Mouse (Mus musculus): Measurements from ENCODE around the gene Tbx20.

Gene Tbx20

DNA sequence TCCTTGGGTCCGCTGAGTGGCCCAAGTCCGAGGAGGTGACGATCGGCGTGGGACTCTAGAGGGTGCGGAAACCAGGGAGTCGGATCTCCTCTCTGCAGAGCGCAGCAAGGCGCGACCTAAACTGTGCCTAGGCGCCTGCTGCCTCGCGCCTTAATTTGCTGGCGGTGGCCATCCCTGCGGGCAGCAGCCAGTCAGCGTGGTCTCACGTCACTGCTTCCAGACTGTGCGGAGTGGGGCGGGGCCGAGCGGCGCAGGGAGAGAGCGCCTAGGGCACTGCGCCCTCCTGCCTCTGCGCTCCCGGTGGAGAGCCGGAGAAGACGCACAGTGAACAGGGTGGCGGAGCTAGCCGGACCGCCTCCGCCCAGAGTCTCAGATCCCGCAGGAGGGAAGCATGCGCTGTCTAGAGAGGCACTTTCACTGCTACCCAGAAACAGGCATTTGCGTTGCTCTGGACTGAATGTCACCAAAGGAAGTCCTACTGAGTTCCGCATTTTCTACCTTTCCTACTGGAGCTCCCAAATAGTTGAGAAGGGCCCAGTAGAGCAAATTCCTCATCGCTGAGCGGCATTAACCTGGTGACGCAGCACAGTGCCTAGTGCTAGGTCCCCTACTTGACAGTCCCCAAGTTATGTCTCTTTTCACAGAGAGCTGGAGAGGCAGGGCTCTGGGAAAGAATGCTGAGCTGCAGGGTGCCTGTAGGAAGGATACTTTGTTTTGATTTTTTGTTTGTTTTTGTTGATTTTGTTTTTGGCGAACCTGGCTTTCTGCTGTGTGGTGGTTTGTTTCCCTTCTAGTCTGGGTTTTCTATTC lies at the start of gene Tbx20:
Gene Tbx20 (minus strand): TSS at position 144 of the 810 bp plus-strand sequence.
- no peak for DNase-seq (ENCODE audit: extremely low read depth, low read depth)

DNA sequence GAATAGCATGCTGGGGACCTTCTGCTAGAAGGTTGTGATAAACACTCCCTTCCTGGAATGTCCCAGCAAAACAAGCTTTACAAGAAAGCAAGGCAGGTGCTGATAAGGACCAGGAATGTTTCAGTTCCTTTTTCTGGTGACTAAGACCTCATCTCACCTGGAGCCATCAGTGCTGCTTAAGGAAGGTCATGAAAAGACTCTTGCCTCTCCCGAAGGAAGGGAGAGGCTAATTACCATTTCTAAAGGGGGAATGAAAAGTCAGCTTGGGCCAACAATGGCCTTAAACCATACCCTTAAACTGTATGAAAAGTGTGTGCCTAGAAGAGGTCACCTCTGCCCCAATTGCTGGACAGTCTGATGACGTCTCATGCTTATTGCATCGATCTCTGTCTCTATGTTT lies 44.4 kb upstream of the Tbx20 start:
- DNase-seq (ENCODE audit: extremely low read depth, low read depth), result no peak

DNA sequence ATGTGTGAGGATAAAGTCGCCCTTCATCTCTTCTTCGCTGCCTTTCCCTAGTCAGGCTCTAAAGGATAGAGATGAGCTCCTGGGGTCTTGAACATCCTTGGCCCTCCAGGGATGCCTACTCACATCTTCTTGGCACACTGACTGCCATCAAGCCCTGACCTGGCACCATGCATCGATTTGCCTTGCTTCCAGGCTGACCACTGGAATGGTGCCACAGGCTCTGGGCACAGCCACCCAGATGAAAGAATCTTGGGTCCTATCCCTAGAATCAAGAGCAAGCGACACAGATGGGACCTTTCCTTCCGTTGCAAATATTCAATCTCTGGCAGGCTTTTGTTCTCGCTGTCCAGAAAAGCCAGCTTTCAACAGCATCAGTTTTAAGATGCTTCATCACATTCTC lies 38.4 kb upstream of the Tbx20 start:
- DNase-seq (ENCODE audit: extremely low read depth, low read depth), result no peak

DNA sequence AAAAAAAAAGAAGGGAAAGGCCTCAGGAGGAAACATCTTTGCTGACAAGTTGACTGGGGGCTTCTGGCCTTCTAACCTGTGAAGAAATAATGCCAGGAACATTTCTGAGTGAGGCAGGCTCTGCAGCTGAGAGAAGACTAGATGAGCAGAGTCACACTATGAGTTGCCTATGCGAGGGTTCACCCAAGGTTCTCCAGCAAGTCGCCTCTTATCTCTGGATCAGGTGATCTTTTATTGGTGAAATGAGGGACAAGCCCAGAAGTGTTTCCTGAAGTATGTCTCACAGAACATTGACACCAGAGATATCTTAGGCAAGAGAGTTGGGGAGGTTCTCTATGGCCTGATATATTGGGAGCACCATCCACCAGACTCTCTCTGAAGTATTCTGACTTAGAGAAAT lies 18.0 kb upstream of the Tbx20 start:
- DNase-seq (ENCODE audit: extremely low read depth, low read depth), result no peak

DNA sequence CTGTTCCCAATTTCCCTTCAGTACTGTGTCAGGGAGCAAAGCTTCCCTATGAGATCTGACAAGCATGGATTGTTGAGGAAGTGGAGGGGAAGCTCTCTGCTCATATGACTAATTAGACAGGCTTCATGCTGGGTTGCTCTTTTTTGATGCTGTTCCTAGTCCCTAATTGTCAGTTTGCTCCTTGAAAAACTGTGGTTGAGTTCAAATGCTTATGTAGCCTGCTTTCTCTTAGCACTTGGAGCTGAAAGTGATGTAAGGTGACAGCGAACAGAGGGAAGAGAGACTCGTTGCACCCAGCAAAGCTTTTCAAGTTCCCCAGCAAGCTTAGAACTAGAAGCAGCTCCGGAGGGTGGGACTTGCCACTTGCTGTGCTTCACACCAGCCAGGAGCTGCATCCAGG lies 15.3 kb upstream of the Tbx20 start:
- no peak for DNase-seq (ENCODE audit: extremely low read depth, low read depth)

DNA sequence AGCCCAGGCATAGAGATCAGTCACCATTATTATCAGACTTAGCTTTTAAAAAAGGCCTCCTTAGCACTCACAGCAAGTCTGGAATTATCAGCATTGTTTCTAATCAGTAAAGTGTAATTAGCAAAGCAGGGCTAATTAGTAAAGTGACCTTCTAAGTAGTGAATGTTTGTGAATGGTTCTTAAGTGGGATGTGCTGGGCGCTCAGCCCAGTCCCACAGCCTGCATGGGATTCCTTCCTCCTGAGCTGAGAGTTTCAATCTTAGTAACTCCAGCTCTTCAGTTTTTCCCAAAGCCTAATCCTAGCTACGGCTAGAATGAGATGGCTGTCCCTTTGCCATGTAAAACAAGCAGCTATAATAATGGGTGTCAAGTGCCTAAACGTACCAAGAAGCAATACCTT lies 8.2 kb upstream of the Tbx20 start:
- DNase-seq (ENCODE audit: extremely low read depth, low read depth), result no peak

DNA sequence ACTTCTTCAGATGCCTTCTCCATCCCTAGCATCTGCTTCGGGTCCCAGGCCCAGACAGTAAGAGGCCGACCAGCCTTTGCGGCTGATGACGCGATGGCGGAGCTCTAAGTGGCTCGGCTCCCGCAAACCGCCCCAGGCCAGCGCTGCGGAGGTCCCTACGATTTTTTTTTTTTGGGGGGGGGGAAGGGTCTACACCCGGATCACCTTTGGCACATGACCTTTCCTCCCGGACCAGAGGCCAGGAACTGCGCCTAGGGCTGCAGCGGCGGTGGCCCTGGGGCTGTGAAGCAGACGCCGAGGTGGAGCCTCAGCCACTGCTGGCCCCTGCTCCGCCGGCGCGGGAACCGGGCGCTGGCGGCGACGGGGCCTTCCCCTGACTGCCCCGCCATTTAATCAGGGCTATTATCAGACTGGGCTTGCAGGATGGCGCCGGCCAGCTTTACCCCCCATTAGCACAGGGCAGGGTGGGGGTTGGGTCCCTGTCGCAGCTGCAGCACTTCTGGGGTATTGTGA lies 6.9 kb upstream of the Tbx20 start:
- no peak for DNase-seq (ENCODE audit: extremely low read depth, low read depth)

DNA sequence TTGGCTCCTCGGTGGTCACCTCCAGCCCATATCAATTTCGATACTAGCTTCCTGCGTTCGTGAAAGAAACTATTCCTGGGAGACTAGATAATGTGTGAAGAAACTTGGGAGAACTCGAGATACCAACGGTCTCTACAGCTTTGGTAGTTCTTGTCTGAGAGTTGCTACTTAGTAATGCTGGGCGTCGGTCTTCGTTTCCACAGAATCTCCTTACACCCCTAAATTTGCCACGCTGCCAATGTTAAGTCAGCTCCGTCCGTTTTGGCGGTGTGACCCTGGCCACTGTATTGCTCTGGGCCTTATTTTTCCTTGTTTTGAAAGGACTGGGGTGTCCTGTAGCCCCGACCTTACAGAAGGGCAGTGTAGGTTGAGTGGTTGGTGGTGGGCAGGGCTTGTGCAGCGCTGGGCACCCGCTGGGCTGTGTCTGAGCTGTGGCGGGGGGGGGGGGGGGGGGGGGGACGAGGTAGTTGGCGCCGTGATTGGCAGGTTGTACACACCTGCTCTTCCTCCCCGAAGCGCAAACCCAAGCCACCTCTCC lies 6.4 kb upstream of the Tbx20 start:
- no peak for DNase-seq (ENCODE audit: extremely low read depth, low read depth)

DNA sequence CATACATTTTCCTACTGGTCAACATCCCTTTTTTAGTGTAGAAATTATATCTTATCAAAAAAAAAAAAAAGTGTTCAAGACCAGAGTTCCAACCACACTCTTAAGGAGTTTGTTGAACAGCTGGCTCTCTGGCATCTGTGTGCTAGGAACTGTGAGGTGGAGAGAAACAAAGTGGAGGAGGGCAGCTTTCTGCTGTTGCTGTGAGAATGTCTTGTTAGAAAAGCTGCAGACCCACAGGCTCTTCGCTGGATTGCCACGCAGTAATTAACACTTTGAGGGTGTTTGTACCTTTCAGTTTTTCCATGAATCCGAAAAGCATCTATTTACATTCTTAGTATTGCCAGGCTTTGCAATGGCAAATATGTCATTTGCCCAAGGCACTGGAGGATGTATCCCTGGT lies 5.9 kb upstream of the Tbx20 start:
- no peak for DNase-seq (ENCODE audit: extremely low read depth, low read depth)

DNA sequence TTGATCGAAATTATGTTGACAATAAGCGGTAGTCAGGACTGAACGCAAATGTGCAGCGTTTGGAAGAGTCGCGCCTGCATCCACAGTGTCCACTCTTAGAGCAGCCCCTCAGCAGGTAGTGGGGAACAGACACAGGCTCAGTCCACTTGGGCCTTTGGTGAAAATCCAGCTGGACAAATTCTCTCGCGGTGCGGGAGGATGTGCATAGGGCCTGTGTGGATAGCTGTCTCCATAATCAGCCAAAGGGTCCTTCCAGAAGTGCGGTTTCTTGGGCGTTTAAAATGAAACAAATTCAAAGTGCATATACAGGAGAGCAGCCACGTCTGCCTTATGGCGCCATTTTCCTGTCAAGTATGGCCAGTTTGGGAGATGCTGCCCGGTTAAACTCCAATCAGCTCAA lies 4.5 kb upstream of the Tbx20 start:
- DNase-seq (ENCODE audit: extremely low read depth, low read depth), result no peak

DNA sequence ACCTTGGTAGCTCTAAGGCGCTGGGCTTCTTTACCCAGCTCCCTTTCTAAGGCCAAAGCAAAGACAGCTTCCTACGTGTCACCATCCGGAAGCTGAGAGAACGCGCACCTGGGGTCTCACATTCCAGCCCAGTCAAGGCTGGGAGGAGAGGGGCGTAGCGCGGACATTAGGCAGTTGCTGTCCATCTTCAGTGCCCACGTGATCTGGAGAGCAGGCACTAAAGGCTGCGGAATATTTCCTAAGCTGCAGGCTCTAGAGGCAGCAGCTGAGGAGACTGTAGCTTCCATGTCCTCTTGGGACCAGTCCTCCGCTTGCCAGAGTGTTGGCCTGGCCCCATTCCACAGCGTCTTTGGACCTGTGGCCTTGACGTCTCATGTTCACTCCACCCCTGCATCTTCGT lies 3.9 kb upstream of the Tbx20 start:
- no peak for DNase-seq (ENCODE audit: extremely low read depth, low read depth)

DNA sequence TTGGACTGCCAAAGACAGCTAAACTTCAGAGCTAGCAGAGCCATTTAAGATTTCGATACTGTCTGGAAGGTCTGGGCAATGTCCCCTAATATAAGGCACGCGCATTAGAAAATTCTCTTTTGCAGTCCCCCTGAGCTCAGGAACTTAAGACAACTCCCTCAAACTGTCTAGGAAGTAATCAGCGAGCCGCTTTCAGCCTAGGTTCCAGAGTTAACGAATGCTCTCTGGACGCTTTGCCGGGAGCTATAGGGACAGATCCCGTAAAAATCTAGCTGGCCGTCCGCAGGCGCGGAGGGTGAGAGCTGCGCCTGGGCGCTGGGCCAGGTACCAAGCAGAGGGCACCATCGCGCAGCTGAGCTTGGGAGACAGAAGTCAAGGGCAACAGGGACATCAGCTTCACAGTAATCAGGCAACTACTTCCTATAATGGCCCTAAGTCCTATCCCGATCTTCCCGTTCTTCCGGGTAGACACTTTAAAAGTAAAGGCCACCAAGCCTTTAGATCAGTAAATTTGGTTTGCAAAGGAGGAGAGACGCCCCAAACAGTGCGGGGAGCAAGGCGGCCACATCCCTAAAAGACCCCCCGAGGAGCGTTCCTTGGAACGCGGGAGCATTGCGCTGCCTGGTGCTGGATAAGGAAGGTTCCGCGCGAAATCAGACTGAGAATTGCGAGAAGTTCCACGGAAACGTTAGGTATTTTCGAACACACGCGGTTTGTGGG lies 3.2 kb upstream of the Tbx20 start:
- DNase-seq (ENCODE audit: extremely low read depth, low read depth), result no peak

DNA sequence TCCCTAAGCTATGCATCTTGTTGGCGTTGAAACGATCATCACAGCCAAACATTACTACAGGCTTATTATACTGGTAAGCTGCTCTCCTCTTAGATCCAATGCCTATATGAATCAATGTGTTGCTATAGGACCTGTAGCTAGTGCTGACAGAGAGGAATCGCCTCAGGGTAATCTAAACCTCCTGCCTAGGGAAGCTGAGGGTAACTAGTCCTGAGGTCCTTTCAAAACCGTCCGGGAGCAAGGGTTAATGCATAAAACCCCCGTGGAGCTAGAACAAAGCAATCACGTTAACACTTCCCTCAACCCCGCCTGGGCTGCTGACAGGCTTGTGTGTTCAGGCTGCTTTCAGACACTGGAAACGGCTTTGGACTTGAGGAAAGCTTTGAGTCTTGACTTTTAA lies 2.4 kb upstream of the Tbx20 start:
- DNase-seq (ENCODE audit: extremely low read depth, low read depth), result no peak

DNA sequence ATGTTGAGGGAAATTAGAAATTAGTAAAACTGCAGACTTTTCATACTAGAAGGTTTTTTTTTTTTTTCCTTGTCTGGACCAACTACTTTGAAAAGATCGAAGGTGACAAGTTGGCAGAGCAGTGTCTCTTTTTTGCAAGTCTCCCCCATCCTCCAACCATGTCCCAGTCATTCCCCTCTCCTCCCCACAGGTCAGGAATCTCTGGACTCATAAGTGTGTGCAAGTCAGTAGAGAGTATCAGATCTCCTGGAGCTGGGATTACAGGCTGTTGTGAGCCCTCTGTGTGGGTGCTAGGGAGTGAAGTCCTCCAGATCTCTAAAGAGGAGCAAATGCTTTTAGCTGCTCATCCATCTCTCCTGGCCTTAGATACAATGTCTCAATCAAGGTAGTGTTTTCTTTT lies 1.5 kb upstream of the Tbx20 start:
- no peak for DNase-seq (ENCODE audit: extremely low read depth, low read depth)

DNA sequence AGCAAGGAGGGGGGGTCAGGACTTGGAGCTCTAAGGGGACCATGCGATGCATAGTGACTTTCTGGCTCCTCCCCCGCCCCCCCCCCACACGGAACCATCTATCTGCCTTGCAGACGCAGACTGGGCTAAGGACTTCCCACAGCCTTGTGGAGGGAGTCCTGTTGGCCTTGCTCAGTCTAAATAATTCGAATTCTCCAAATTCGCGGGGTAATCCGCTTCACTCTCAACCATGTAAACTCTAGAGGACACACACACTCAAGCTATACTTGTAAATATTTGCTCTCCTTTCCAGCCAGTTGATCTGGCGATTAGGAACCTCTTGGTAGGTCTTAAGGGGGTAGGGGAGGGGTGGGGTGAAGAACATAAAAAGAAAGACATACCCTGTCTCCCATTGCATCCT lies 898 bp upstream of the Tbx20 start:
- DNase-seq (ENCODE audit: extremely low read depth, low read depth), result no peak

DNA sequence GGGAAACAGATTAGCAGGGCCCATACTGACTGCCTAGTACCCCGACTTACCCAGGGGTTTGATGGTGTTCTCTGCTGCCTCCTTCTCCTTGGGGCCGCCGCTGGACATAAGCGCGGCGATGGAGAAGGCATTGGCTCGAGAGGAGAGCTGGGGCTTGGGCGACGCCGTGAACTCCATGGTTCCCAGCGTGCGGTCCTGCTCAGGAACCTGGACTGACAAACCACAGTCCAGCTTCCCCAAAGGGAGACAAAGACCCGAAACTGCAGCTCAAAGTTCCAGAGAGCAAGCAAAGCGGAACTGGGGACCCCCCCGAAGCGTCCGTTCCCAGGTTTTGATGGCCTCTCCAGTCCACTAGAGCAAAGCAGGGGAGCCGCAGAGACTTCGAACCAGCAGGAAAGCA lies 434 bp downstream of the Tbx20 start:
- DNase-seq (ENCODE audit: extremely low read depth, low read depth), result no peak

DNA sequence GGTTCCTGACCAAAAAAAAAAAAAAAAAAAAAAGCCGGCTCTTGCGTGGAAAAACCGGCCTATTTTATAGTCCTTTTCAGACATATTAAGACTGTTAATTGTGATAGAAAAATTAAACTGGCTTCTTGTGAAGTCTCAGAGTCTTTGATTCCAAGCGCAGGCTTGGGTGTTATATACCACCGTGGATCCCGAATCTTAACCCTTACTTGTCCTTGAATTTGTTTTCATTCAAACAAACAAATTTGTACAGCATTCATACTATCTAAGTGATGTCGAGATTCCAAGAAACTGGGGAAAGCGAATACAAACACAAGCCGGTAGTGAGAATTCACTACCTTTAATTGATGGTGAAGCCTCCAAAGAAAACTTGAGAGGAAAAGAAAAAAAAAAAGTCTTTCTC lies 932 bp downstream of the Tbx20 start:
- no peak for DNase-seq (ENCODE audit: extremely low read depth, low read depth)

DNA sequence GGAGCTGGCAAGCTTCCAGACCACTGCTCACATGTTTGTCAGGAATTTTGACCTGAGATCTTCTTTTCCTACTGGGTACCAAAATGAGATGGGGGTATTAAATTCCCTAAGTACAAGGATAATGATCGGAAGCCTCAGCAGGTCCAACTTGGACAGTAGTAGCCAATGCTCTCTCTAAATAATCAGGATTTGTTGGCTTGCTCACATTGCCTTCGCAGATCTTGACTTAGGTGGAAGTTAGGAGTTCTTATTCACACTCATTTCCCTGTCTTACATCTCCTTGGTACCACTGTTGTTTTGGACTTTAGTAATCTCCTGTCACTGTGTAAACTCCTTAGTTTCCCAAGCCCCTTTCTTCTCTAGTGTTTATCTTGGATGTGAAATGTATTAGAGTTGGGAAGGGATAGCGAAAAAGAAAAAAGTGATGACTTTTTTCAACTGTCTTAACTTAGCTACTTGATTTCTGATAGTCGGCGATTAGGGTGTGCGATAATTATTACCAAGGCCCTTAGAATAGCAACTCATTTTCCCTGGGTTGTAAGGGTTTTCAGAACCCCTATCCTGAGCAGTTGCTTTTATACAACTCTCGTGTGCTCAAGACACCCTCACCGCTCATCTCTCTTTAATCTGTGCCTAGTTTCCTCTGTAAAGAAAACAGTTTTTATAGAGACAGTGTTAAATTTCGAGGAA lies 1.5 kb downstream of the Tbx20 start:
- DNase-seq (ENCODE audit: extremely low read depth, low read depth), result no peak

DNA sequence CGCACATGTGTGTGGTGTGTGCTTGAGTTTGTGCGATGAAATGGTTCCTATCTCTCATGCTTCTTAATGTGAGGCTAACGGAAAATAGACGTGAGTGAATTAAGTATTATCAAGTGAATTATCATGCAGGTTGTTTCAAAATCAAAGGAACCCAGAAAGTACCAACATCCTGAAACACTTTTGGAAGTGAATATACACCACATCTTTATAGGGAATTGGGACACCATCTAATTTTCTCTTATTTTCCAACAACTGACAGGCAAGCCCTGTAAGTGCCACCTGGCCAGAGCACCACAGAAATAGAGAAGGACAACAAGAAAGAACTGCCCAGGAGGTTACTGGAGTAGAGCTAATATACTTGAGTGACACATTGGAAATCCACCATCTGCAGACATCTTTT lies 2.4 kb downstream of the Tbx20 start:
- no peak for DNase-seq (ENCODE audit: extremely low read depth, low read depth)

DNA sequence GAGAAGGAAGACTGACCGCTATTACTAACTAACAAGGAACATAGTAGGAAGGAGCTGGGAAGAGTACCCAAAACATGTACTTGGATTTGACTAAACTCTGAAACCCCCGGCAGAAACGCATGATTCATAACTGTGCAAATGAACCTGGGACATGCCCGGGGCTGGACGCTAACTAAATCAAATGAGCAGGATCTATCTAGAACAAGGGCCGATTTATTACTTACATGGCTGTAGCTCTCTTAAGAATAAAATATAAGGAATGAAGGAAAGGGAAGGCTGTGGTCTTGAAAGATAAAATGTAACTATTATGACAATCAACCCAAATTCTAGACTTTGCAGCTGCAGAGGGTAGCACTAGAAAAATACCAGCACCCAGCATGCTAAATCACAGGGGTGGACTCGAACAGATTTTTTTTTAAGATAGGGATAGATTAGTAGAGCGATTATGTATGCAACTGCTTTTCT lies 3.1 kb downstream of the Tbx20 start:
- DNase-seq (ENCODE audit: extremely low read depth, low read depth), result no peak

DNA sequence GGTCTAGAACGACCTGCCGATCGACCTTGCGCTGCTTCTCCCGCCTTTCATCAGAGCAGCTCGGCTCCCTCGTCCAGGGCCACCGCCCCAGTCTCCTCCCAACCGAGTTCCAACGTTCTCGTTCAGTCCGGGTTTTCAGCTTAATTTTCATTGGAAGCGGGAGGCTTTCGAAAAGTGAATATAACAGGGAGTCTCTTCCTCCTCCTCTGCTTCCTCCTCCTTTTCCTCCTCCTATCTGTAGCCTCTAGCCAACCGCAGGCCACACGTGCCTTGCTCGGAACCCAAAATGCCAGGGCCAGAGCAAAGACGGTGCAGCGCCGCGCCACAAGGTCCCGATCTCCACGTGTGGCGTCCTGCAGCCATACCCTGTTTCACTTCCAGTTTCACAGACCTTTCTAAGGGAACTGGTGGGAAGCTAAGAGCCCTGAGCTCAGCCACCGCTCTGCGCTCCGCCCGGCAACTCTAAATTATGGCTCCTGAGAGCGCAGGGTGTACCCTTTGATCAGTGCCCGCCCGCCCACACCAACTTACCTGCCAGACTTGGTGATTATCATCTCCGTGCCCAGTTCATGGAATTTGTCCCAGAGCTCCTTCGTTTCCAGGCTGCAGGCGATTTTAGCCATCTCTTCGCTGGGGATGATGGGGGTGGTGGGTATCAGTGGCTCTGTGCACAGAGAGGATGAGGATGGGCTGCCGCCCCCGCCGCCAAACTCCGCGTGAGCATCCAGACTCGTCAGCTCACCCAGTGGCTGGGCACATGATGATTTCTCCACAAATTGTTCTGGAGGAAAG lies 3.8 kb downstream of the Tbx20 start:
- no peak for DNase-seq (ENCODE audit: extremely low read depth, low read depth)
